Mouse (Mus musculus) small intestine, adult 2 months (tissue): ENCODE data around the gene Eif5a2.

ENCODE experiments used
- CTCF ChIP-seq: fragments of 200-500 bp; IDR thresholded peaks from 2 replicates; pipeline ENCODE4 v1.5.1; 2012; ENCODE audit warnings: low read depth, mild to moderate bottlenecking, control low read depth, inconsistent platforms, low read length, moderate library complexity, mixed read lengths; ENCODE audit not compliant: insufficient replicate concordance, insufficient read length; ENCODE audit errors: extremely low read depth
- POLR2A ChIP-seq: fragments of 200-500 bp; IDR thresholded peaks from 2 replicates; pipeline ENCODE4 v1.6.1; 2012; ENCODE audit warnings: low read depth, mild to moderate bottlenecking, control low read depth, inconsistent platforms, low read length, moderate library complexity

DNA sequence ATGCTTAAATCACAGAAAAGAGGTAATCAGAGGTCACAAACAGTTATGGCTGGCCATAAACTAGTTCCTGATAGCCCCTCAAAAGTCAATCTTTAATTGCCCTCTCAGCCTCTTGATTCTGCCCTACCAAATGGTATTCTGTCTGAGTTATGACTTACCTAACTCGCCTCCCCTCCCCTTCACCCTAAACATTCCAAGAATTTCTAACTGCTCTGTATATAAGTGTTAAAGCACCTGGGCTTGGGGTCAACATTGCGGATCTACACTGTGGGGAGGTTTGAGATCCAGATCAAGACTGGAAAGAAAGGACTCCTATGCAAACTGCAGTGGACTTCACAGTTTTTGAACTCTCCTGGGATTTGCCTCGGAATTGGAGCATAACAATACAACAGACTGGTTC is 12.9 kb upstream of the Eif5a2 start:
- TF ChIP-seq CTCF (no peak), POLR2A (no peak)
